Mouse (Mus musculus): ENCODE data around the gene Rbfox2.

DNA sequence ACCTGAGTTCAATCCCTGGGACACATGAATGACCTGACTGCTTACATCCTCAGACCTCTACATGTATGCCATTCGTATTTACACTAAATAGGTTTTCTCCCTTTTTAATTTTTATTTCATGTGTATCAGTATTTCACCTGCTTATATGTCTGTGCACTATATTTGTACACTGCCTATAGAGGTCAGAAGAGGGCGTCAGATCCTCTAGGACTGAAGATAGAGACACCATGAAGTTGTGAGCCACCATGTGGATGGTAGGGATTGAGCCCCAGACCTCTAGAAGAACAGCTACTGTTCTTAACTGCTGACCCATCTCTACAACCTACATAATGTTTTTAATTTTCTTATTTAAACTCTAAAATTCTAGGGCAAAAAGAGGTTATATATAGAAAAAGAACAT, 16.5 kb downstream of the Rbfox2 start:
- no peak for TF ChIP-seq POLR2A (IDR thresholded peaks at IDR 0.05; ENCODE audit: borderline replicate concordance, insufficient read depth, low read length)
- no peak for TF ChIP-seq CTCF (IDR thresholded peaks at IDR 0.05; ENCODE audit: borderline replicate concordance, insufficient read depth, low read depth, low read length)

All from cerebellum, adult 2 months (tissue).